Mouse (Mus musculus) cerebellum, adult 2 months (tissue): Measurements from ENCODE around the gene Plcg1.

Experiments used
- CTCF ChIP-seq: fragments of 200-500 bp; IDR thresholded peaks from 2 replicates; pipeline ENCODE4 v1.5.1; 2011; ENCODE audit warnings: low read depth, mild to moderate bottlenecking, control low read depth, low read length, moderate library complexity, borderline replicate concordance; ENCODE audit not compliant: insufficient read depth
- POLR2A ChIP-seq: fragments of 200-500 bp; IDR thresholded peaks from 2 replicates; pipeline ENCODE4 v1.6.1; 2011; ENCODE audit warnings: low read length, control low read depth, borderline replicate concordance; ENCODE audit not compliant: insufficient read depth

DNA sequence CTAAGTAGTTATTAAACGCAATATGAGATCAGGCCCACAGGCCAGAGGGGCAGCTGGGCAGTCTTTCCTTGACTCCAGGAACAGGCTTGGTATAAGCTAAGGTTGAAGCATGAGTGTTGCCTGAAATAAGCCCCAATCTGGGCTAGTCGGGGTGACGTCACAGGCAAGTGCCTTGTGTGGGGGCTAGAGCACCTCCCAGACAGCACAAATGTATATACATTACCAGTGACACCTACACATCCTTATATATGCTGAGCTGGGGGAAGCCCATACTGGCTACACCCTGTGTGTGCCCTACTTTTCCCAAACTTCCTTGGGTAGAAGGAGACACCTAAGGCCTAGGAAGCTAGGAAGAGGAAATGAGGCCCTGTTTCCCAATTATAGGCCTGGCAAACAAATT lies 2.1 kb upstream of the Plcg1 start:
- TF ChIP-seq POLR2A (no peak), CTCF (no peak)
